ENCODE assay signal across 21 mouse cellular contexts in genomic region chr10:71087359-71087716, GRCm38 (mm10).
"Had no signal": no experiment of that assay in that cellular context is flagged by ENCODE, and none has a peak within 500 bp of the region (broad histone marks: within the 10 kb centered on the region; RNA-seq: fewer than 3 reads in every experiment).

No protein-coding gene starts in this region.

- H3K27me3 ChIP-seq: heart, embryonic 12.5 days; hindbrain, embryonic 13.5 days; hindbrain, embryonic 15.5 days; kidney, embryonic 15.5 days; limb, embryonic 13.5 days; limb, embryonic 15.5 days; liver, embryonic 13.5 days had no signal

- H3K27ac ChIP-seq: heart, embryonic 10.5 days; hindbrain, embryonic 13.5 days; hindbrain, embryonic 15.5 days; hindbrain, postnatal 0 days; kidney, embryonic 15.5 days; kidney, postnatal 0 days; limb, embryonic 13.5 days; liver, embryonic 13.5 days had no signal

- H3K4me2 ChIP-seq: heart, embryonic 12.5 days; hindbrain, embryonic 13.5 days; hindbrain, embryonic 15.5 days; kidney, embryonic 15.5 days; limb, embryonic 13.5 days; limb, embryonic 15.5 days; liver, embryonic 13.5 days had no signal

- ATAC-seq: hindbrain, postnatal 0 days; intestine, embryonic 16.5 days had no signal

- DNase-seq: gastrocnemius, postnatal 14 days; gastrocnemius, postnatal 36 days; heart, adult 18-20 months; heart, postnatal 10 days; kidney, adult 11 months; kidney, postnatal 14 days; kidney, postnatal 36 days; layer of hippocampus, adult 9-11 months; layer of hippocampus, postnatal 36 days; left cerebral cortex, postnatal 4 days; liver, embryonic 13.5 days had no signal

- H3K9ac ChIP-seq: heart, embryonic 12.5 days; hindbrain, embryonic 13.5 days; hindbrain, embryonic 15.5 days; kidney, embryonic 15.5 days; limb, embryonic 13.5 days; limb, embryonic 15.5 days; liver, embryonic 13.5 days had no signal

- H3K4me3 ChIP-seq: heart, embryonic 10.5 days; heart, embryonic 12.5 days; hindbrain, embryonic 13.5 days; hindbrain, embryonic 15.5 days; kidney, embryonic 15.5 days; limb, embryonic 13.5 days; limb, embryonic 15.5 days; liver, embryonic 13.5 days had no signal

- H3K36me3 ChIP-seq: heart, embryonic 10.5 days; heart, embryonic 12.5 days; hindbrain, embryonic 13.5 days; hindbrain, embryonic 15.5 days; kidney, embryonic 15.5 days; limb, embryonic 13.5 days; limb, embryonic 15.5 days; liver, embryonic 13.5 days had no signal

- H3K9me3 ChIP-seq: heart, embryonic 10.5 days; heart, embryonic 12.5 days; hindbrain, embryonic 13.5 days; hindbrain, embryonic 15.5 days; kidney, embryonic 15.5 days; limb, embryonic 13.5 days; limb, embryonic 15.5 days; liver, embryonic 13.5 days had no signal

- H3K4me1 ChIP-seq: heart, embryonic 10.5 days; heart, embryonic 12.5 days; hindbrain, embryonic 13.5 days; hindbrain, embryonic 15.5 days; kidney, embryonic 15.5 days; liver, embryonic 13.5 days had no signal
